Mouse (Mus musculus) hindbrain, postnatal 0 days (tissue): ENCODE data around the gene Zfp512b. TPM values are rescaled to one million over a fixed set of nuclear protein-coding genes. Genes with fewer than 3 reads are reported as not detected.
A peak's percentile ranks its signal among the peaks of the same experiment; 100 is the strongest.

Source experiments
- ATAC-seq: fragments of 200-750 bp; cut with Nextera tagmentation; 2 replicates; pipeline ENCODE4 v1.8.0; 2017; ENCODE audit warnings: mild to moderate bottlenecking, moderate TSS enrichment, moderate library complexity
- DNase-seq: peaks from one replicate; pipeline ENCODE4 v3.0.0-alpha.2; 2015; ENCODE audit warnings: low spot score
- H3K27ac ChIP-seq: fragments of 300-500 bp; sonication (generic); 2 replicates; pipeline ENCODE4 v1.5.1; 2014; ENCODE audit warnings: mild to moderate bottlenecking
- H3K27me3 ChIP-seq: fragments of 300-500 bp; sonication (generic); 2 replicates; pipeline ENCODE4 v1.6.1; 2014; ENCODE audit warnings: low read length, mixed read lengths; ENCODE audit not compliant: insufficient read depth
- H3K36me3 ChIP-seq: fragments of 300-500 bp; sonication (generic); 2 replicates; pipeline ENCODE4 v1.6.1; 2014; ENCODE audit warnings: low read length, mixed read lengths; ENCODE audit not compliant: insufficient read depth
- H3K4me1 ChIP-seq: fragments of 300-500 bp; sonication (generic); 2 replicates; pipeline ENCODE4 v1.6.1; 2014; ENCODE audit warnings: antibody characterized with exemption, low read length, mixed read lengths; ENCODE audit not compliant: insufficient read depth
- H3K4me2 ChIP-seq: fragments of 300-500 bp; sonication (generic); 2 replicates; pipeline ENCODE4 v1.6.1; 2014; ENCODE audit warnings: low read depth, mild to moderate bottlenecking, low read length, moderate library complexity, mixed read lengths
- H3K4me3 ChIP-seq: fragments of 300-500 bp; sonication (generic); 2 replicates; pipeline ENCODE4 v1.5.1; 2014; ENCODE audit warnings: low read length
- H3K9ac ChIP-seq: fragments of 300-500 bp; sonication (generic); replicated peaks from 2 replicates; pipeline ENCODE4 v1.6.1; 2014; ENCODE audit warnings: mild to moderate bottlenecking, low read length, moderate library complexity, mixed read lengths
- H3K9me3 ChIP-seq: fragments of 300-500 bp; sonication (generic); 2 replicates; pipeline ENCODE4 v1.6.1; 2016; ENCODE audit warnings: low read length, mixed read lengths
- CTCF ChIP-seq: IDR thresholded peaks from 2 replicates; pipeline ENCODE4 v1.5.1; 2016; ENCODE audit warnings: antibody characterized with exemption, control low read depth, low read depth
- WGBS: fragments of 180-500 bp; shearing (Covaris S2); extraction: QIAGEN DNeasy Blood & Tissue Kit; methylation state at CpG from one replicate; pipeline ENCODE4 v1.1.7; 2014; 5-methylcytosine and 5-hydroxymethylcytosine counted together
- polyA plus RNA-seq: library from polyadenylated mRNA; unstranded; fragments of >200 nt; fragmentation: Nextera tagmentation; extraction: Ambion mirVana; gene quantifications from 2 replicates; pipeline ENCODE4 v1.2.1, GENCODE M21; 2015
- total RNA-seq: library from RNA; depleted of rRNA; stranded (reverse); fragments of >200 nt; gene quantifications from 2 replicates; pipeline ENCODE4 v1.2.3, GENCODE M21; 2014

Zfp512b gene
- total and polyA plus RNA-seq, 2 experiments from 2014 or later: 66.2 to 74.6 TPM

DNA sequence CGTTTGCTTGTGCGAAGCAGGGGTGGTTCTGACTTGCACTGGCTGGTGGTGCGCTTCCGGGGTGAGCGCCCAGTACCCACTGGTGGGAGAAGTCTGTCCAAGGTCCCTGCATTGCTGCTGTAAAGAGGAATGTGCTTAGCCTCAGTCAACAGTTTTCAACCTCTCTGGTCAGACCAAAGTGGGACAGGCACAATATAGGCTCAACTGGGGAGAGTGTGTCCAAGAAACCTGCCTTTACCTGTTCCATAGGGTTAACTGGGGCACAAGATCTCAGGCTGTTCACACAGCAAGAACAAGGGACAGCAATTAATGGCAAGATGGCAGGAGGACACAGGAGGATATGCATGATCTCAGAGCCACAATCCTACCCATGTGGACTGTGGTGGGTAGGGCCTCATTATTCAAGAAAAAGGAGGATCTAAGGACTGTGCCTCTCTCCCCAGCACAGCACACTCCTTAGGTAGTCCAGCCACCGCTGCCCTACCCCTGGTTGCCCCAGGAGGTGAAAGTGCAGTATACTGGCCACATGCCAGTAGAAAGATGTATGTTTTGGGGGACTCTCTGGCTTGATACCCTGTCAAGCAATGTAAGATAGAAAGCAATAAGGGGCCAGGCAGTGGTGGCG lies 17.6 kb downstream of the Zfp512b start:
- Histone ChIP-seq H3K9me3 (no peaks in the 10 kb centered on the region), H3K4me3 (no peak overlapping the region), H3K4me2 (no peak overlapping the region), H3K27ac (no peak overlapping the region), H3K9ac (no peak overlapping the region), H3K36me3 (peaks cover 7% of the 10 kb centered on the region; the same call in 1 of the 2 replicates), H3K27me3 (no peaks in the 10 kb centered on the region), H3K4me1 (peaks cover 3% of the 10 kb centered on the region; the same call in 1 of the 2 replicates)
- 93% methylated on average over 7 of the region's 7 CpGs for WGBS
- ATAC-seq (no peak), DNase-seq (no peak)
- TF ChIP-seq CTCF: no peak

GRCm38 (mm10) chr2:181573961-181574360 lies 18.6 kb downstream of the Zfp512b start:
- H3K9ac ChIP-seq: no peak overlapping the region
- no peak overlapping the region for H3K4me2 ChIP-seq
- TF ChIP-seq CTCF: no peak
- H3K4me1 ChIP-seq: peaks cover 3% of the 10 kb centered on the region; the same call in 1 of the 2 replicates
- H3K9me3 ChIP-seq: no peaks in the 10 kb centered on the region
- DNase-seq (no peak), ATAC-seq (no peak)
- 93% methylated on average over 9 of the region's 9 CpGs for WGBS
- H3K4me3 ChIP-seq: no peak overlapping the region
- no peak overlapping the region for H3K27ac ChIP-seq
- no peaks in the 10 kb centered on the region for H3K27me3 ChIP-seq
- peaks cover 7% of the 10 kb centered on the region; the same call in 1 of the 2 replicates for H3K36me3 ChIP-seq

- no peak for DNase-seq
- Histone ChIP-seq H3K4me3 (no peak overlapping the region), H3K9me3 (no peaks in the 10 kb centered on the region), H3K36me3 (peaks cover 7% of the 10 kb centered on the region; the same call in 1 of the 2 replicates), H3K27ac (no peak overlapping the region), H3K4me1 (peaks cover 3% of the 10 kb centered on the region; the same call in 1 of the 2 replicates), H3K4me2 (no peak overlapping the region), H3K27me3 (no peaks in the 10 kb centered on the region), H3K9ac (no peak overlapping the region)
- ATAC-seq: no peak
- WGBS: 94% methylated on average over 15 of the region's 15 CpGs
- no peak for TF ChIP-seq CTCF
These were observed 19.4 kb downstream of the Zfp512b start for GRCm38 (mm10) chr2:181572921-181573920.

GRCm38 (mm10) chr2:181571941-181572670 lies 20.5 kb downstream of the Zfp512b start:
- Histone ChIP-seq H3K4me3 (no peak overlapping the region), H3K4me2 (no peak overlapping the region), H3K36me3 (peaks cover 7% of the 10 kb centered on the region; the same call in 1 of the 2 replicates), H3K4me1 (no peaks in the 10 kb centered on the region; the same call in 1 of the 2 replicates), H3K9me3 (no peaks in the 10 kb centered on the region), H3K9ac (no peak overlapping the region), H3K27ac (no peak overlapping the region), H3K27me3 (no peaks in the 10 kb centered on the region)
- no peak for DNase-seq
- WGBS: 91% methylated on average over 11 of the region's 11 CpGs
- TF ChIP-seq CTCF: no peak
- no peak for ATAC-seq

GRCm38 (mm10) chr2:181570921-181571595 lies 21.5 kb downstream of the Zfp512b start:
- H3K27me3 ChIP-seq: no peaks in the 10 kb centered on the region
- ATAC-seq (0 out of 2 replicates have a peak, but pooled peaks have one; percentile 33), DNase-seq (no peak)
- TF ChIP-seq CTCF: no peak
- H3K9ac ChIP-seq: no peak overlapping the region
- peaks cover 7% of the 10 kb centered on the region; the same call in 1 of the 2 replicates for H3K36me3 ChIP-seq
- H3K4me1 ChIP-seq: no peaks in the 10 kb centered on the region; the same call in 1 of the 2 replicates
- H3K9me3 ChIP-seq: no peaks in the 10 kb centered on the region
- 61% methylated on average over 6 of the region's 6 CpGs for WGBS
- H3K4me3 ChIP-seq: no peak overlapping the region
- no peak overlapping the region for H3K4me2 ChIP-seq
- H3K27ac ChIP-seq: no peak overlapping the region; the same call in 1 of the 2 replicates

GRCm38 (mm10) chr2:181570375-181570774 lies 22.2 kb downstream of the Zfp512b start:
- DNase-seq (no peak), ATAC-seq (no peak)
- no peak overlapping the region for H3K4me3 ChIP-seq
- WGBS: 90% methylated on average over 8 of the region's 8 CpGs
- H3K9me3 ChIP-seq: no peaks in the 10 kb centered on the region
- H3K36me3 ChIP-seq: peaks cover 7% of the 10 kb centered on the region; the same call in 1 of the 2 replicates
- H3K4me2 ChIP-seq: no peak overlapping the region
- no peak overlapping the region for H3K9ac ChIP-seq
- no peaks in the 10 kb centered on the region for H3K27me3 ChIP-seq
- H3K4me1 ChIP-seq: no peaks in the 10 kb centered on the region; the same call in 1 of the 2 replicates
- H3K27ac ChIP-seq: no peak overlapping the region
- no peak for TF ChIP-seq CTCF
